Mouse (Mus musculus) embryonic facial prominence, embryonic 15.5 days (tissue): ENCODE results near the gene Aurkaip1. TPM values are rescaled to one million over a fixed set of nuclear protein-coding genes. Genes with fewer than 3 reads are reported as not detected.

Experiments used
- microRNA-seq: library from miRNA; unstranded; fragments of <30 nt; microRNA quantifications from one replicate; pipeline ENCODE4, GENCODE M21; 2016; ENCODE audit warnings: borderline number of aligned reads
- polyA plus RNA-seq: library from polyadenylated mRNA; unstranded; fragments of >200 nt; fragmentation: Nextera tagmentation; extraction: Ambion mirVana; gene quantifications from 2 replicates; pipeline ENCODE4 v1.2.1, GENCODE M21; 2015

Gene Aurkaip1
- polyA plus RNA-seq, 1 experiment from 2014 or later = 142 TPM

Small RNA genes within 50 kb of the gene (microRNA-seq; reads per million reads assigned to microRNA genes)
- gene Gm27743 = not detected

Other genes starting within 250 kb of the Aurkaip1 start
- 7.7 and 9.3 TPM in 2 replicates for gene Slc35e2, start 229.9 kb upstream of the Aurkaip1 start, polyA plus RNA-seq
- gene Cdk11b, start 206.4 kb upstream of the Aurkaip1 start, polyA plus RNA-seq = 62.1 and 65.6 TPM in 2 replicates
- not detected in 2 replicates for gene Gm10563, start 185.9 kb upstream of the Aurkaip1 start, polyA plus RNA-seq
- 38.5 and 39.0 TPM in 2 replicates for gene Mmp23, start 177.9 kb upstream of the Aurkaip1 start, polyA plus RNA-seq
- gene Mib2, start 162.1 kb upstream of the Aurkaip1 start, polyA plus RNA-seq = 36.3 and 36.8 TPM in 2 replicates
- gene Fndc10, start 136.9 kb upstream of the Aurkaip1 start, polyA plus RNA-seq = 13.5 and 13.9 TPM in 2 replicates
- 135 and 140 TPM in 2 replicates for gene Ssu72, start 126.5 kb upstream of the Aurkaip1 start, polyA plus RNA-seq
- 1.6 and 2.2 TPM in 2 replicates for gene Tmem240, start 96.5 kb upstream of the Aurkaip1 start, polyA plus RNA-seq
- gene Atad3a, start 70.2 kb upstream of the Aurkaip1 start, polyA plus RNA-seq = 84.9 and 89.9 TPM in 2 replicates
- gene Vwa1, start 56.6 kb upstream of the Aurkaip1 start, polyA plus RNA-seq = 14.2 and 17.4 TPM in 2 replicates
- 0.76 and 1.2 TPM in 2 replicates for gene Tmem88b, start 45.4 kb upstream of the Aurkaip1 start, polyA plus RNA-seq
- gene Ankrd65, start 40.8 kb upstream of the Aurkaip1 start, polyA plus RNA-seq = 0.29 and 0.71 TPM in 2 replicates
- 175 and 191 TPM in 2 replicates for gene Mrpl20, start 28.4 kb upstream of the Aurkaip1 start, polyA plus RNA-seq
- 198 and 206 TPM in 2 replicates for gene Ccnl2, start 18.8 kb upstream of the Aurkaip1 start, polyA plus RNA-seq
- 137 and 141 TPM in 2 replicates for gene Mxra8, start 8.4 kb downstream of the Aurkaip1 start, polyA plus RNA-seq
- 10.0 and 12.2 TPM in 2 replicates for gene Dvl1, start 16.1 kb downstream of the Aurkaip1 start, polyA plus RNA-seq
- gene Tas1r3, start 32.1 kb downstream of the Aurkaip1 start, polyA plus RNA-seq = 0.48 and 0.56 TPM in 2 replicates
- 18.0 and 20.1 TPM in 2 replicates for gene Cptp, start 38.2 kb downstream of the Aurkaip1 start, polyA plus RNA-seq
- gene Ints11, start 38.3 kb downstream of the Aurkaip1 start, polyA plus RNA-seq = 71.7 and 73.1 TPM in 2 replicates
- 62.6 and 63.6 TPM in 2 replicates for gene Pusl1, start 60.5 kb downstream of the Aurkaip1 start, polyA plus RNA-seq
- 25.1 and 26.2 TPM in 2 replicates for gene Acap3, start 60.5 kb downstream of the Aurkaip1 start, polyA plus RNA-seq
- 108 and 109 TPM in 2 replicates for gene Ube2j2, start 112.6 kb downstream of the Aurkaip1 start, polyA plus RNA-seq
- 68.2 and 73.8 TPM in 2 replicates for gene C1qtnf12, start 131.0 kb downstream of the Aurkaip1 start, polyA plus RNA-seq
- gene B3galt6, start 161.4 kb downstream of the Aurkaip1 start, polyA plus RNA-seq = 16.6 and 16.7 TPM in 2 replicates
- gene Sdf4, start 161.6 kb downstream of the Aurkaip1 start, polyA plus RNA-seq = 165 and 172 TPM in 2 replicates
- gene Tnfrsf4, start 182.6 kb downstream of the Aurkaip1 start, polyA plus RNA-seq = 1.1 and 1.2 TPM in 2 replicates
- 6.0 and 7.1 TPM in 2 replicates for gene Tnfrsf18, start 194.9 kb downstream of the Aurkaip1 start, polyA plus RNA-seq
- gene Ttll10, start 228.1 kb downstream of the Aurkaip1 start, polyA plus RNA-seq = 4.0 and 4.3 TPM in 2 replicates